Mouse (Mus musculus) forebrain, postnatal 0 days (tissue): Measurements from ENCODE around the gene Peli1. TPM values are rescaled to one million over a fixed set of nuclear protein-coding genes. Genes with fewer than 3 reads are reported as not detected.
A peak's percentile ranks its signal among the peaks of the same experiment; 100 is the strongest.
"Not testable (repeated sequence)": the region's sequence is repeated elsewhere in the genome, so short reads cannot be mapped to it uniquely, and the experiment has no call there.

Experiments used
- ATAC-seq: fragments of 200-750 bp; cut with Nextera tagmentation; 2 replicates; pipeline ENCODE4 v1.8.0; 2017; ENCODE audit warnings: mild to moderate bottlenecking, moderate library complexity
- DNase-seq: peaks from one replicate; pipeline ENCODE4 v3.0.0-alpha.2; 2015
- H3K27ac ChIP-seq: fragments of 300-500 bp; sonication (generic); 2 replicates; pipeline ENCODE4 v1.5.1; 2014; ENCODE audit warnings: low read depth, mild to moderate bottlenecking, antibody characterized with exemption, low read length, moderate library complexity, mixed read lengths
- H3K27me3 ChIP-seq: fragments of 300-500 bp; sonication (generic); 2 replicates; pipeline ENCODE4 v1.6.1; 2014; ENCODE audit warnings: mild to moderate bottlenecking, low read length, mixed read lengths; ENCODE audit not compliant: insufficient read depth
- H3K36me3 ChIP-seq: fragments of 300-500 bp; sonication (generic); 2 replicates; pipeline ENCODE4 v1.6.1; 2014; ENCODE audit warnings: mild to moderate bottlenecking, moderate library complexity; ENCODE audit not compliant: insufficient read depth
- H3K4me1 ChIP-seq: fragments of 300-500 bp; sonication (generic); 2 replicates; pipeline ENCODE4 v1.6.1; 2014; ENCODE audit warnings: antibody characterized with exemption; ENCODE audit not compliant: insufficient read depth
- H3K4me2 ChIP-seq: fragments of 300-500 bp; sonication (generic); 2 replicates; pipeline ENCODE4 v1.6.1; 2014; ENCODE audit warnings: low read depth, mild to moderate bottlenecking, moderate library complexity
- H3K4me3 ChIP-seq: fragments of 300-500 bp; sonication (generic); 2 replicates; pipeline ENCODE4 v1.5.1; 2014; ENCODE audit warnings: low read depth, low read length, mixed read lengths
- H3K9ac ChIP-seq: fragments of 300-500 bp; sonication (generic); 2 replicates; pipeline ENCODE4 v1.6.1; 2014; ENCODE audit warnings: mild to moderate bottlenecking
- H3K9me3 ChIP-seq: fragments of 300-500 bp; sonication (generic); 2 replicates; pipeline ENCODE4 v1.6.1; 2016; ENCODE audit warnings: low read length
- CTCF ChIP-seq: sonication (generic); IDR thresholded peaks from 2 replicates; pipeline ENCODE4 v1.5.1; 2016; ENCODE audit warnings: antibody characterized with exemption, control low read depth, low read depth
- WGBS: fragments of 180-500 bp; shearing (Covaris S2); extraction: QIAGEN DNeasy Blood & Tissue Kit; methylation state at CpG from one replicate; pipeline ENCODE4 v1.1.7; 2014; 5-methylcytosine and 5-hydroxymethylcytosine counted together
- polyA plus RNA-seq: library from polyadenylated mRNA; unstranded; fragments of >200 nt; fragmentation: Nextera tagmentation; extraction: Ambion mirVana; gene quantifications from 2 replicates; pipeline ENCODE4 v1.2.1, GENCODE M21; 2015
- total RNA-seq: library from RNA; depleted of rRNA; stranded (reverse); fragments of >200 nt; gene quantifications from 2 replicates; pipeline ENCODE4 v1.2.3, GENCODE M21; 2014

Peli1 gene
- total and polyA plus RNA-seq, 2 experiments from 2014 or later = 52.8 to 58.0 TPM

- Histone ChIP-seq H3K9me3 (no peaks in the 10 kb centered on the region), H3K27ac (no peak overlapping the region), H3K36me3 (no peaks in the 10 kb centered on the region), H3K4me2 (no peak overlapping the region), H3K27me3 (no peaks in the 10 kb centered on the region), H3K9ac (no peak overlapping the region), H3K4me1 (no peaks in the 10 kb centered on the region), H3K4me3 (no peak overlapping the region)
- DNase-seq (no peak), ATAC-seq (no peak)
- no peak for TF ChIP-seq CTCF
- WGBS = 91% methylated on average over 6 of the region's 6 CpGs
Measured at GRCm38 (mm10) chr11:21173926-21174325, 82.8 kb downstream of the Peli1 start.

GRCm38 (mm10) chr11:21174396-21174795 is 83.3 kb downstream of the Peli1 start:
- no peak for DNase-seq
- no peak for TF ChIP-seq CTCF
- 53% methylated on average over 5 of the region's 5 CpGs for WGBS
- no peak for ATAC-seq
- no peaks in the 10 kb centered on the region for H3K4me1 ChIP-seq
- H3K9ac ChIP-seq = no peak overlapping the region
- H3K4me2 ChIP-seq = no peak overlapping the region
- H3K27me3 ChIP-seq = no peaks in the 10 kb centered on the region
- no peak overlapping the region for H3K4me3 ChIP-seq
- no peak overlapping the region; the same call in 1 of the 2 replicates for H3K27ac ChIP-seq
- no peaks in the 10 kb centered on the region for H3K36me3 ChIP-seq
- no peaks in the 10 kb centered on the region for H3K9me3 ChIP-seq

GRCm38 (mm10) chr11:21175063-21175462 is 84.0 kb downstream of the Peli1 start:
- Histone ChIP-seq H3K27me3 (no peaks in the 10 kb centered on the region), H3K4me3 (no peak overlapping the region), H3K9ac (no peak overlapping the region), H3K27ac (no peak overlapping the region), H3K4me2 (no peak overlapping the region), H3K36me3 (no peaks in the 10 kb centered on the region), H3K4me1 (no peaks in the 10 kb centered on the region), H3K9me3 (no peaks in the 10 kb centered on the region)
- ATAC-seq = no peak
- no peak for DNase-seq
- TF ChIP-seq CTCF = no peak
- 60% methylated on average over 7 of the region's 7 CpGs for WGBS

- no peak for TF ChIP-seq CTCF
- no peak for DNase-seq
- no peak for ATAC-seq
Measured at GRCm38 (mm10) chr11:21176491-21176890, 85.4 kb downstream of the Peli1 start.

GRCm38 (mm10) chr11:21178343-21178742 is 87.3 kb downstream of the Peli1 start:
- Histone ChIP-seq H3K27me3 (no peaks in the 10 kb centered on the region), H3K36me3 (no peaks in the 10 kb centered on the region), H3K4me3 (no peak overlapping the region), H3K27ac (no peak overlapping the region), H3K4me2 (no peak overlapping the region), H3K9ac (no peak overlapping the region), H3K4me1 (no peaks in the 10 kb centered on the region), H3K9me3 (no peaks in the 10 kb centered on the region)
- 64% methylated on average over 4 of the region's 4 CpGs for WGBS
- DNase-seq = peak; percentile 75
- peak; percentile 86 for TF ChIP-seq CTCF
- ATAC-seq = peak; percentile 60; the same call in 1 of the 2 replicates

More at GRCm38 (mm10) chr11:21176491-21176890, 85.4 kb downstream of the Peli1 start:
- no peaks in the 10 kb centered on the region for H3K36me3 ChIP-seq
- H3K27me3 ChIP-seq = no peaks in the 10 kb centered on the region
- H3K4me2 ChIP-seq = no peak overlapping the region
- H3K4me1 ChIP-seq = no peaks in the 10 kb centered on the region
- no peaks in the 10 kb centered on the region for H3K9me3 ChIP-seq
- no peak overlapping the region for H3K4me3 ChIP-seq
- H3K27ac ChIP-seq = no peak overlapping the region
- H3K9ac ChIP-seq = no peak overlapping the region

- Histone ChIP-seq H3K4me2 (no peak overlapping the region), H3K27ac (no peak overlapping the region), H3K4me1 (no peaks in the 10 kb centered on the region), H3K4me3 (no peak overlapping the region), H3K9me3 (no peaks in the 10 kb centered on the region), H3K9ac (no peak overlapping the region), H3K36me3 (no peaks in the 10 kb centered on the region), H3K27me3 (no peaks in the 10 kb centered on the region)
- ATAC-seq = no peak
- WGBS = 91% methylated on average over 8 of the region's 8 CpGs
- no peak for DNase-seq
- no peak for TF ChIP-seq CTCF
Measured at GRCm38 (mm10) chr11:21178998-21179645, 88.0 kb downstream of the Peli1 start.

- H3K9ac ChIP-seq, H3K27me3 ChIP-seq, ATAC-seq, DNase-seq, H3K36me3 ChIP-seq, H3K9me3 ChIP-seq, H3K4me1 ChIP-seq, H3K4me2 ChIP-seq, H3K4me3 ChIP-seq, H3K27ac ChIP-seq: not testable (repeated sequence)
- WGBS = 96% methylated on average over 8 of the region's 9 CpGs
Measured at GRCm38 (mm10) chr11:21179873-21180272, 88.8 kb downstream of the Peli1 start.
